Mouse (Mus musculus) CD4-positive, CD25-positive, alpha-beta regulatory T cell, adult 4 months (primary cell): ENCODE data around the gene Tsnax. TPM values are rescaled to one million over a fixed set of nuclear protein-coding genes. Genes with fewer than 3 reads are reported as not detected.

Source experiments
- ATAC-seq: one replicate; pipeline ENCODE4 v1.8.0; 2017
- polyA plus RNA-seq, 2 experiments: library from polyadenylated mRNA; unstranded; fragments of 100-300 nt; shearing (Covaris generic); gene quantifications; one replicate each; pipeline ENCODE4 v1.2.1; 2017

Gene Tsnax
- polyA plus RNA-seq, 2 experiments from 2014 or later = 68.3 to 82.6 TPM

GRCm38 (mm10) chr8:125043935-125044334 is 31.1 kb downstream of the Tsnax start:
- ATAC-seq = no peak

- ATAC-seq = no peak
Measured at GRCm38 (mm10) chr8:125045760-125046159, 33.0 kb downstream of the Tsnax start.

DNA sequence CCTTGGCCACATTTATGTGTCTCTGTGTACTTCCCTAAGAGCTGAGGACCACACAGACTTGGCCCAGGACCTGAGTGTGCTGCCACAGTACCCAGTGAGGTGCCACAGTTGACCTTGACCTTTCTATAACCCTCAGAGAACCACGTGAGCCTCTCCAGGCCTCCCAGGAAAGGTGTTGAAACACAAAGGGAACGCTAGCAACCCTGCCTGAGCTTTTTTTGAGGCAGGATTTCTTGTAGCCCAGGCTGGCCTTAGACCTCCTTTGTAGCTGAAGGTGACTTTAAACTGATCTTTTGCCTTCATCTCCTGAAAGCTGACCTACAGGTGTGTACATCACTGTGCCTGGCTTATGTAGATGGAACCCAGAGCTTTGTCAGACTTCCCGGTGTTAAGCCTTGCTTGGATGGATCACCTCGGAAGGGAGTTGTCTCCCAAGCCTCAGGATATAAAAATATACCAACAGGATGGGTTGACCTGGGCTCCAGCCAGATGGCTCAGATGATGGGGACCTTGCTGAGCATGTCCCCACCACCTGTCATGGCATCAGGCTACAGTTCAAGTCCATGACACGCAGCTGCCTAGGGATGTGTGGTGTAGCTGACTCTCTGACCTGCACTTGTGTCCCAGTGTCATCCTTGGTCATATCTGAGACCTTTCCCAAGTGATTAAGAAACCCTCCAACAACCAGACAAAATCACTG is 36.4 kb downstream of the Tsnax start:
- ATAC-seq = no peak

DNA sequence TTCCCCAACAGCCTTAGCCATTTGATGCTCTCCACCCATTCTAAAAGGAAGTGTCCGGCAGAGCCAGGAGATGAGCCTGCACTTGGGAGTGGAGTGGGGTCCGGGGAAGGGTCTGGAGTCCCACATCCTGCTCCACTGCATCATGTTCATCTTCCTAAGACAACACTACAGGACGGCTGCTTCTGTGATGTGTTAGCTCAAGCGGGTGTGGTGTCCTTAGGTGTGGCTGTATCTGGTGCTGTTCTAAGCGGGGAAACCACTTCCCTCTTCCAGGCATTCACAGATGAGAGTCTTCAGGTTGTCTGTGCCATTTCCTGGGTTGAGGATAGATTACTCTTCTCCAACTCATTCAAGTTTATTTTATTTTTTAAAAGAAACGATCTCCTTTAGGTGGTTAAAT is 37.0 kb downstream of the Tsnax start:
- ATAC-seq = no peak

- ATAC-seq = peak; percentile 46
Measured at GRCm38 (mm10) chr8:125052026-125052425, 39.2 kb downstream of the Tsnax start.

- peak; percentile 24 for ATAC-seq
Measured at GRCm38 (mm10) chr8:125053505-125054435, 41.0 kb downstream of the Tsnax start, which contains the start of gene Disc1. TSS of gene Disc1 (plus strand) at chr8:125054195.

DNA sequence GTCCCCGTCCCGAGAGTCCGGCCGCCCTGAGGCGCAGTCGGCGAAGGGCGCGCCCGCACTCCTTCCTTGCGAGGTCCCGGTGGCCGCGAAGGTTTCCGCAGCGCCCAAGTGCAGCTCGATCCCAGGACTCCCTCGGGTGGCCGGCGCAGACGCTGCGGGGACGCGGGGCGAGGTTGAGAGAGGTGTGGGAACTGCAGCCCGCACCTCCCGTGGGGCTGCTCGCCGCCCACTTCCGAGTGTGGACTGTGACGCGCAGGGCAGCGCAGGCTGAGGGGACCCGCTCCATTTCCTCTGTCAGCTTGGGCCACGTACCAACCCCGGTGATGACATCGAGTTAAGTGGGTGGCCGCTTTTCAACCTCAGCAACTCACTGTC is 41.6 kb downstream of the Tsnax start:
- peak; percentile 63 for ATAC-seq

GRCm38 (mm10) chr8:125060904-125061303 is 48.1 kb downstream of the Tsnax start:
- ATAC-seq = no peak

GRCm38 (mm10) chr8:125065596-125065995 is 52.8 kb downstream of the Tsnax start:
- no peak for ATAC-seq

GRCm38 (mm10) chr8:125066913-125067595 is 54.3 kb downstream of the Tsnax start:
- peak; percentile 71 for ATAC-seq

GRCm38 (mm10) chr8:125067596-125067960 is 54.8 kb downstream of the Tsnax start:
- ATAC-seq = peak; percentile 78

- ATAC-seq = no peak
Measured at GRCm38 (mm10) chr8:125068146-125068905, 55.5 kb downstream of the Tsnax start.

- ATAC-seq = no peak
Measured at GRCm38 (mm10) chr8:125069304-125069703, 56.5 kb downstream of the Tsnax start.

DNA sequence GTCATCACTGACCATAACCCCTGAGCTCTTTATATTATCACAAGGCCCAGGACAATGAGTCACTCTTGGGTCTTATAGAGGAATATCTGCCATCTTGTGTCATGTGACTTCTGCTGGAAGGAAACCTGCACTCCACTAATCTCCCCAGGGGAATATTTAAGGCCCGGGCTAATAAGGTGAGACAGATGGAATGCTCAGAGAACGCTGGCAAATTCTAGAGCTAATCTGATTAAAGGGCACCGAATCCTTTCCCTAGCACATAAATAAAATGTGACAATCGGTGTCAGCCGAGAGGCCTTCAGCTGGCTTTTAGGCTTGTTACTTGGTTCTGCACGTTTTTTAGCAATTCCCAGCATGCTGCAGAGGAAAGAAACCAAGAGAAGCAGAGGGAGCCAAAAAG is 56.9 kb downstream of the Tsnax start:
- no peak for ATAC-seq

- ATAC-seq = no peak
Measured at GRCm38 (mm10) chr8:125074141-125074540, 61.3 kb downstream of the Tsnax start.

- ATAC-seq = no peak
Measured at GRCm38 (mm10) chr8:125074581-125074980, 61.8 kb downstream of the Tsnax start.

- ATAC-seq = no peak
Measured at GRCm38 (mm10) chr8:125075389-125075788, 62.6 kb downstream of the Tsnax start.

DNA sequence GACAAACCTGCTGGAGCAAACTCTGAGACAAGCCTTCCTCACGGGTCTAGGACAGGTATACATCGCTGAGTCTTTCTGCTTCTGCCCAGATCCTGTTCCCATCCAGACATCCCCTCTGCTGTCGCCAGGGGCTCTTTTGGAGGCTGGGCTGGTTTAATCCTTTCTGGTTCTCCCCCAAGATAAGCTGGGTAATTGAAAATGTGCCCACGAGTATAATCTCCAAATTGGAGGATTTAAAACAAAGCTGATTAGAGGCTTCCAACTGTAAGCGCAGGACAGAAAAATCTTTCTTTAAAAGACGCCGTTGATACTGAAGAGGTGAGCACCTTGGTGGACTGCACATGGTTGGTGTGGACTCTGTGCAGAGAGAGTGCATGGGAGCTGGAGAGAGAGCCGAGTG is 64.5 kb downstream of the Tsnax start:
- ATAC-seq = no peak

DNA sequence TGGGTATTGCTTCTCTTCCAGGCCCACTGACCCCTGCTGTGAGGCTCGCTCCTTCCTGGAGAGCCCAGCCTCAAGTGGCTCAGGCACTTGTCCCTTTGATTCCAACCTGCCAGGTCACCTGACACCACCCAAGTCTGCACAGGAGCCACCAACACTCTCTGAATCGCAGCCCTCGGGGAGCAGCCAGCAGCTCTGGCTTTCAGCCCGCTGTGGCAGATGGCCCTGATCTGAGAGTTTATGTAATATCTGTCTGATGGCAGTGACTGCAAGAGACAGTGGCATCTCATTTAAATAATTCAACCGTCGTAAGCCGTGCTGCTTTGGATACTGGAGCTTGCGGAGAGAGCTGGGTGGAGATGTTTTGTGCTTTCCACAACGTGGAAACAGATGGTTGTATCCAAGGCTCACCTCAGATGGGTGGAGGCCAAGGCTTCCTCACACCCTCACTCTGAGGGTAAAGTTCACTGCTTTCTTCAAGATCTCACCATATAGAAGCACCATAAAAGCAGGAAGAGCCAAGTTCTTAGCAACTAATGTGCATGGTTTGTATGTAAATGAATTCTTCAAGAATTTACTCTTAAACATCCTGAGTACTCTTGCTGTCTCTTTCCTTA is 66.1 kb downstream of the Tsnax start:
- no peak for ATAC-seq

- no peak for ATAC-seq
Measured at GRCm38 (mm10) chr8:125080388-125081344, 67.9 kb downstream of the Tsnax start.

DNA sequence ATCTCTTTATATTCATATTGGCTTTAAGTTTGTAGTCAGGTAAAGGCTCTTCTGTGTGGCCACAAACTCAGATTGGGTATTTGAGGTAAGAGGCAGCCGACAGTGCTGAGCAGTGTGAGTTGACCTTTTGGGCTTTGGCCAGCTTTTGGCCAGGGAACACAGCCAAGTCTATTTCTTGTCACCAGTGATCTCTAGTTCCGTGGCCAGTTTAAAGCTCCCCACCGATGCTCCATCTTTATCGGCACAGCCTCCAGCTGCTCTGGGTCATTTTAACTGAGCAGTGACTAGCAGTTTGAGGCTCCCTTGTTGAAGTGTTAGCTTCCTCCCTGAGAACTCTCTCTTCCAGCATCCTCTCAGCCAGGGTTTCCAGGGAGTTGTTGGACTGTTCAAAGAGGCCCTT is 70.9 kb downstream of the Tsnax start:
- ATAC-seq = no peak
